Mouse (Mus musculus): ENCODE data around the gene Arl15. TPM values are rescaled to one million over a fixed set of nuclear protein-coding genes. Genes with fewer than 3 reads are reported as not detected.
A peak's percentile ranks its signal among the peaks of the same experiment; 100 is the strongest.

Gene Arl15
- polyA plus RNA-seq, 1 experiment from 2014 or later, result 10.1 TPM

DNA sequence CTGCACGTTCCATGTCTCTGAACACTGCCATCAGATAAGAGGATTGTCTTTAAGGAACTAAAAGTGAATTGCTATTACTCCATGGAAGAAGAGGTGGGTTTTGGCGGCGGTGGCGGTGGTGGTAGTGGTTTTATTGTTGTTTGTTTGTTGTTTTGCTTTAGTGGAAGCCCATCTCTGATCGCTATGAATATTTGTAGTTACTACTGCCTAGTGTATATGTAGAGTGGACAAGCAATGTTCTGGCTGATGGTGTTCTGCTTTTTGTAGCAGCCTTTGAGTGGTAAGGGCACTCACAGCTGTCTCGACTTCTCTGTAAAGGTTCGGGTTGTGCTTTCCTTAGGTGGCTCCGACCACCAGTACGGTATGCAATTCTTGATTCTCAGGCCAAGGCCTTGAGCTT lies 327.3 kb downstream of the Arl15 start:
- no peaks in the 10 kb centered on the region for H3K27me3 ChIP-seq (replicated peaks; ENCODE audit: insufficient read depth, low read length)
- no peak overlapping the region for H3K4me2 ChIP-seq (replicated peaks; ENCODE audit: low read depth, low read length)
- TF ChIP-seq CTCF (IDR thresholded peaks at IDR 0.05) (no peak), EP300 (IDR thresholded peaks at IDR 0.05) (no peak)
- H3K4me3 ChIP-seq (ENCODE audit: low read depth, low read length), result no peak overlapping the region
- H3K4me1 ChIP-seq (ENCODE audit: insufficient read depth, low read depth, low read length), result no peaks in the 10 kb centered on the region
- H3K27ac ChIP-seq (ENCODE audit: low read length), result no peak overlapping the region
- no peak for DNase-seq (ENCODE audit: low spot score)
- WGBS, result 78% methylated on average over 9 of the region's 9 CpGs
- H3K9me3 ChIP-seq (ENCODE audit: low read length), result no peaks in the 10 kb centered on the region
- H3K36me3 ChIP-seq (ENCODE audit: insufficient read depth, low read length), result no peaks in the 10 kb centered on the region
- no peak overlapping the region for H3K9ac ChIP-seq (replicated peaks; ENCODE audit: low read depth)
- ATAC-seq, result no peak

DNA sequence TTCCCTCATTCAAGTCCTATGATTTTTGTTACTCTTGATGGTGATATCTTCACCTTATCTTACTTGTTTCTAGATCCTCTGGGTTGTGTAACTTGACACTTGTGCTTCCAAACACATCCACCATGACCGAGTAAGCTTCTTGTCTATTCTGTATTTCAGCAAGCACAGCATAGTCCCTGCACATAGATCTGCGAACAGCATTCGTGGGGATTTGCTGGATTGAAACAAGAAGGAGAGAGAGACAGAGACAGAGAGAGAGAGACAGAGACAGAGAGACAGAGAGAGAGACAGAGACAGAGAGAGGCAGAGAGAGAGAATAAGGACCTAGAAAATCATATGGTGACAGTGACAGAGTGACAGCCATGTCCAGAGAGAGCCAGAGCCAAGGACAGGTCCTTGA lies 329.1 kb downstream of the Arl15 start:
- ATAC-seq, result no peak
- Histone ChIP-seq H3K27ac (ENCODE audit: low read length) (no peak overlapping the region), H3K4me2 (replicated peaks; ENCODE audit: low read depth, low read length) (no peak overlapping the region), H3K9ac (replicated peaks; ENCODE audit: low read depth) (no peak overlapping the region), H3K36me3 (ENCODE audit: insufficient read depth, low read length) (no peaks in the 10 kb centered on the region), H3K9me3 (ENCODE audit: low read length) (no peaks in the 10 kb centered on the region), H3K4me3 (ENCODE audit: low read depth, low read length) (no peak overlapping the region), H3K27me3 (replicated peaks; ENCODE audit: insufficient read depth, low read length) (no peaks in the 10 kb centered on the region), H3K4me1 (ENCODE audit: insufficient read depth, low read depth, low read length) (no peaks in the 10 kb centered on the region)
- WGBS, result 87% methylated on average over 3 of the region's 3 CpGs
- TF ChIP-seq EP300 (IDR thresholded peaks at IDR 0.05) (no peak), CTCF (IDR thresholded peaks at IDR 0.05) (no peak)
- DNase-seq (ENCODE audit: low spot score), result no peak

DNA sequence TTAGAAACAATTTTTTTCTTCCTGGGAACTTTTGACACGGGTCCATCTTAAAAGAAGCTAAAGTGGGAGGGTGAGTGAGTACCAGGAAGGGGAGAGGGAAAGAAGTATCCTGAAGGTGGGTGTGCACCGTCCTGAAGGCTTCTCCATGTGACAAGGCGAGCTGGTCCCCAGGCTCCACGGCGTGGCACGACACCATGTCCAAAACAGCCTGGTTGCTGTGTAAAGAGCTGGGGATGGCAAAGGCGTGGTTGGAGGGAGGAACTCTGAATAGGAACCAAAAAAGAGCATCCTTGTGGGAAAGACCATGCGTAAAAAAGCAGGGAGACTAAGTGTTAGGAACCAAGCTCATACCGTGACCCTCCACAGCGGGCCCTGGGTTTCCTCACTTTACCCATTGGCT lies 330.1 kb downstream of the Arl15 start:
- ATAC-seq, result no peak
- DNase-seq (ENCODE audit: low spot score), result no peak
- Histone ChIP-seq H3K27ac (ENCODE audit: low read length) (no peak overlapping the region), H3K4me1 (ENCODE audit: insufficient read depth, low read depth, low read length) (no peaks in the 10 kb centered on the region), H3K36me3 (ENCODE audit: insufficient read depth, low read length) (no peaks in the 10 kb centered on the region), H3K4me3 (ENCODE audit: low read depth, low read length) (no peak overlapping the region), H3K4me2 (replicated peaks; ENCODE audit: low read depth, low read length) (no peak overlapping the region), H3K9ac (replicated peaks; ENCODE audit: low read depth) (no peak overlapping the region), H3K9me3 (ENCODE audit: low read length) (no peaks in the 10 kb centered on the region), H3K27me3 (replicated peaks; ENCODE audit: insufficient read depth, low read length) (no peaks in the 10 kb centered on the region)
- WGBS, result 89% methylated on average over 10 of the region's 10 CpGs
- no peak for TF ChIP-seq EP300 (IDR thresholded peaks at IDR 0.05)
- TF ChIP-seq CTCF (IDR thresholded peaks at IDR 0.05), result no peak

DNA sequence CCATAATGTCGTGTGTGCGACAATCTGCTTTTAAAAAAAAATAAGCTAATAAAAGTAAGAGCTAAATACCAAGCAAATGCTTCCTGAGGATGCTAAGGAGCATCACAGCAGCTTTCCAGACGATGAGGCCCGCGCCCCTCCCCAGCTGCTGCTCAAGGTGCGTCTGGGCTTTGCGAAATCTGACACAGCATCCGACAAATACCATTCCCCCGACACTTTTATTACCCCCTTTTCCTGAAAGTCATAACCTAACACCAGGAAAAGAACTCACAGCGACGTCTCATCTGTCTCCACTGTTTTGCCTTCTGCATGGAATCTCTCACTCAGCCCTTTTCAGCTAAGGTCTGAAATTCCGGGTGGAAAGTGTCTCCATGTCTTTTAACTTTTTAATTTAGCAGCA lies 330.7 kb downstream of the Arl15 start:
- no peaks in the 10 kb centered on the region for H3K27me3 ChIP-seq (replicated peaks; ENCODE audit: insufficient read depth, low read length)
- no peak overlapping the region for H3K27ac ChIP-seq (ENCODE audit: low read length)
- H3K9ac ChIP-seq (replicated peaks; ENCODE audit: low read depth), result no peak overlapping the region
- no peak overlapping the region for H3K4me2 ChIP-seq (replicated peaks; ENCODE audit: low read depth, low read length)
- H3K9me3 ChIP-seq (ENCODE audit: low read length), result no peaks in the 10 kb centered on the region
- H3K36me3 ChIP-seq (ENCODE audit: insufficient read depth, low read length), result no peaks in the 10 kb centered on the region
- no peak for ATAC-seq
- no peak for TF ChIP-seq CTCF (IDR thresholded peaks at IDR 0.05)
- 72% methylated on average over 12 of the region's 12 CpGs for WGBS
- no peak for DNase-seq (ENCODE audit: low spot score)
- H3K4me3 ChIP-seq (ENCODE audit: low read depth, low read length), result no peak overlapping the region
- H3K4me1 ChIP-seq (ENCODE audit: insufficient read depth, low read depth, low read length), result no peaks in the 10 kb centered on the region

DNA sequence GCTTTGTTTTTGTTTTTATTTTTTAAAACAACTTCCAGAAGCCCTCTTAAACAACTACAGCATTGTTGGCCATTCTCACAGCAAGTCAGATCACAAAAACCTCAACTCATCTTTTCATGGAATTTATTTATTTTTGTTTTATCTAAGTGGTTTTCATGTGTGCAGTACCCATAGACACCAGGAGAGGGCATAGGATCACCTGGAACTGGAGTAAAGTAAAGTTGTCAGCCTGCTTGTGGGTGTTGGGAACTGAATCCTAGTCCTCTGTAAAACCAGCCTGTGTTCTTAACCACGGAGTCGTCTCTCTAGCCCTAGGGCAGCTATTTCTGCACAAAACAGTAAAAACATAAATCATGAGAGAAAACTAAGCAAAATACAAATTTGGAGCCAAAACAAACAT lies 334.1 kb downstream of the Arl15 start:
- Histone ChIP-seq H3K9ac (replicated peaks; ENCODE audit: low read depth) (no peak overlapping the region), H3K4me1 (ENCODE audit: insufficient read depth, low read depth, low read length) (no peaks in the 10 kb centered on the region), H3K4me3 (ENCODE audit: low read depth, low read length) (no peak overlapping the region), H3K36me3 (ENCODE audit: insufficient read depth, low read length) (no peaks in the 10 kb centered on the region), H3K4me2 (replicated peaks; ENCODE audit: low read depth, low read length) (no peak overlapping the region), H3K27me3 (replicated peaks; ENCODE audit: insufficient read depth, low read length) (no peaks in the 10 kb centered on the region), H3K9me3 (ENCODE audit: low read length) (no peaks in the 10 kb centered on the region), H3K27ac (ENCODE audit: low read length) (no peak overlapping the region)
- ATAC-seq (no peak), DNase-seq (ENCODE audit: low spot score) (no peak)
- 96% methylated on average over 2 of the region's 2 CpGs for WGBS
- TF ChIP-seq EP300 (IDR thresholded peaks at IDR 0.05), result no peak
- peak; percentile 41 for TF ChIP-seq CTCF (IDR thresholded peaks at IDR 0.05)

DNA sequence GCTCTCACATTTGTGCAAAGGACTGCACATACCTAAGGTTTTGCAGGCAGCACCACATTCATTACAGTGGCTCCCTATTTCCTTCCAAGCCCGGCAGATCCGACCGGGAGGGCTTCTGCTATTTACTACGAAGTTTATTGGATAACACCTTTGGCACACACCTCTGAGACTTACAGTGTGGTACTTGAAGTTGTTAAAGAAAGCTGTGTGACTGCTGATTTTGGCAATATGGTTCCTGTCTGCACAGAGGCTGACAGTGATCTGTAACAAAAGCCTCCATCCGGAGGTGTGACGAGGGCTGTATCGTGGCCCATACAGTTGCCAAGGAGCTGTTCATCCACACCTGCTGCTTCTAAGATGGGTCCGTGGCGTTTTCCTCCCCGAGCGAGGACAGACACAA lies 335.7 kb downstream of the Arl15 start:
- Histone ChIP-seq H3K9ac (replicated peaks; ENCODE audit: low read depth) (no peak overlapping the region), H3K4me3 (ENCODE audit: low read depth, low read length) (no peak overlapping the region), H3K27me3 (replicated peaks; ENCODE audit: insufficient read depth, low read length) (no peaks in the 10 kb centered on the region), H3K27ac (ENCODE audit: low read length) (no peak overlapping the region), H3K4me2 (replicated peaks; ENCODE audit: low read depth, low read length) (no peak overlapping the region), H3K9me3 (ENCODE audit: low read length) (no peaks in the 10 kb centered on the region), H3K36me3 (ENCODE audit: insufficient read depth, low read length) (no peaks in the 10 kb centered on the region), H3K4me1 (ENCODE audit: insufficient read depth, low read depth, low read length) (no peaks in the 10 kb centered on the region)
- DNase-seq (ENCODE audit: low spot score) (no peak), ATAC-seq (no peak)
- 83% methylated on average over 11 of the region's 11 CpGs for WGBS
- TF ChIP-seq CTCF (IDR thresholded peaks at IDR 0.05) (no peak), EP300 (IDR thresholded peaks at IDR 0.05) (no peak)

DNA sequence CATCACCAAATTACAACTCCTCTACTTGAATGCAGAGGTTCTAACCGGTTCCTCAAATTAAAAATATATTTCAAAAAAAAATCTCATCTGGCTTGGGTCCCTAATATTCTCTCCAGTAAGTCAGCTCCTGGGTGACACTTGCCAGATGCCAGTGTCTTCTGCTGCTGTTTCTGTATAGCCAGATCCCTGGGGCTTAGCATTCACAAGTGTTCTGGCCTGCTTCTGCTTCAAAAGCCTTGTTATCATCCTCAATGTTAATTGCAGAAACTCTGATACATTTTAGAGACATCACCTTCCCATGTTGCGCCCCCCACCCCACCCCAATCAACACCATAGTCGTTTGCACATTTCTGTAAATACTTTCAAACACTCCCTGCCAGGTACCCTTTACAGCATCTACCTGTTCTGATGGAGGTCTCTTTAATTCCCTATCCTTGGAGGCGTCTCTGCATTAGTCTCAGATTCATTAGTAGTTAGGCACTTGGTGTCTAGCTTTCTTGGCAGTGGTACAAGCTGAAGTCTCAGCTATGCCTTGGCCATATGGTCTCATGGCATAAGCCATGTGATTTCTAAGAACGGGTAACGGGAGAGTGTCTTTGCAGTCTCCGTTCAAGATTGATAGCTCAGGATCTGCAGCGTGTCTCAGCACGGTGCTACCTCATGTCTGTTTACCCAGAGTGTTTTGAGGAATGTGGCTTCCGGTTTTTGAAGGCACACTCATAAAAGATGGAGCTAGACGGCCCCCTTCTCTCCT lies 336.4 kb downstream of the Arl15 start:
- H3K27me3 ChIP-seq (replicated peaks; ENCODE audit: insufficient read depth, low read length), result no peaks in the 10 kb centered on the region
- H3K4me2 ChIP-seq (replicated peaks; ENCODE audit: low read depth, low read length), result no peak overlapping the region
- TF ChIP-seq CTCF (IDR thresholded peaks at IDR 0.05) (no peak), EP300 (IDR thresholded peaks at IDR 0.05) (no peak)
- no peak for DNase-seq (ENCODE audit: low spot score)
- WGBS, result 45% methylated on average over 11 of the region's 11 CpGs
- no peaks in the 10 kb centered on the region for H3K4me1 ChIP-seq (ENCODE audit: insufficient read depth, low read depth, low read length)
- H3K9ac ChIP-seq (replicated peaks; ENCODE audit: low read depth), result no peak overlapping the region
- ATAC-seq, result no peak
- H3K36me3 ChIP-seq (ENCODE audit: insufficient read depth, low read length), result no peaks in the 10 kb centered on the region
- no peak overlapping the region for H3K4me3 ChIP-seq (ENCODE audit: low read depth, low read length)
- no peaks in the 10 kb centered on the region for H3K9me3 ChIP-seq (ENCODE audit: low read length)
- no peak overlapping the region for H3K27ac ChIP-seq (ENCODE audit: low read length)
